Mouse (Mus musculus): ENCODE measurements around the gene Map6.

The Map6 gene

GRCm38 (mm10) chr7:99314565-99314964, 47.3 kb downstream of the Map6 start:
- no peak for DNase-seq (ENCODE audit: low read depth)

DNA sequence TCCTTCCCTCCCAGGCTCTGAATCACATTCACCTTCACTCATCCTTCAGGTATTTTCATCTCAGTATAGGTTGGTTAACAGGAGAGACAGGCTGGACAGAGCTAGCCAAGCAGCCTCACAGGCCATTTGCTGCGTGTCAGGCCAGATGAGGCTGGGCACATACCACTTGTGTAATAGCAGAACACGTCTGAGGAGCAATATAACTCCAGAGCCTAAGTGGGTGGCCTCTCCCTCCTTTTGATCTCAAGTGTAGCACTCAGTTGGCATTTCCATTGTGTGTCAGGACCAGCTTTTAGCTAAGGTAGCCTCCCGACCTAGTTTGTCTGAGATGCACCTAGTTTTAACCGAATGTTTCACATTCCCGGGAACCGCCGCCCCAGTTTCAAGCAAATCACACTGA, 49.0 kb downstream of the Map6 start:
- DNase-seq (ENCODE audit: low read depth) = no peak

- DNase-seq (ENCODE audit: low read depth) = no peak
Observed at GRCm38 (mm10) chr7:99317475-99317874, 50.2 kb downstream of the Map6 start.

GRCm38 (mm10) chr7:99320524-99320923, 53.3 kb downstream of the Map6 start:
- DNase-seq (ENCODE audit: low read depth) = no peak

GRCm38 (mm10) chr7:99322691-99323320, 55.6 kb downstream of the Map6 start:
- DNase-seq (ENCODE audit: low read depth) = no peak

GRCm38 (mm10) chr7:99323321-99323700, 56.1 kb downstream of the Map6 start:
- DNase-seq (ENCODE audit: low read depth) = no peak

GRCm38 (mm10) chr7:99324810-99325209, 57.6 kb downstream of the Map6 start:
- no peak for DNase-seq (ENCODE audit: low read depth)

- DNase-seq (ENCODE audit: low read depth) = no peak
Observed at GRCm38 (mm10) chr7:99326128-99326527, 58.9 kb downstream of the Map6 start.

DNA sequence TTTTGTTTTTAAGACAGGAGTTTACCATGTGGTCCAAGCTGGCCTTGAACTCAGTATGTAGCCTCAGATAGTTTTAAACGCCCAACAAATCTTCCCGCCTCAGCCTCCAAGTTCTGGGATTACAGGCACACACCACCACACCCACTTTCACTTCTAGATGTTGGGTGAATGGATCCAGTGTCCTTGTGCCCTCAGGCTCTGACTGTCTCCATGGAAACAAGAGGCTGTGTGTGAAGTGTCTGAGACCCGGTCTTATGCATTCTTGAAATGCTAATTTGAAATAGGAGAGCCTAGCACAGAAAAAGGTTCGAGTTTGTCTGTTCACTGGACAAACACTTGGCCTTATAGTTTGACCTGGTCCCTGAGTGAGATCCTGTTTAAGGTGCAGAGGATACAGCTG, 61.6 kb downstream of the Map6 start:
- DNase-seq (ENCODE audit: low read depth) = no peak

GRCm38 (mm10) chr7:99330012-99330411, 62.8 kb downstream of the Map6 start:
- DNase-seq (ENCODE audit: low read depth) = no peak

GRCm38 (mm10) chr7:99332774-99333480, 65.7 kb downstream of the Map6 start:
- peak; percentile 25 for DNase-seq (ENCODE audit: low read depth)

DNA sequence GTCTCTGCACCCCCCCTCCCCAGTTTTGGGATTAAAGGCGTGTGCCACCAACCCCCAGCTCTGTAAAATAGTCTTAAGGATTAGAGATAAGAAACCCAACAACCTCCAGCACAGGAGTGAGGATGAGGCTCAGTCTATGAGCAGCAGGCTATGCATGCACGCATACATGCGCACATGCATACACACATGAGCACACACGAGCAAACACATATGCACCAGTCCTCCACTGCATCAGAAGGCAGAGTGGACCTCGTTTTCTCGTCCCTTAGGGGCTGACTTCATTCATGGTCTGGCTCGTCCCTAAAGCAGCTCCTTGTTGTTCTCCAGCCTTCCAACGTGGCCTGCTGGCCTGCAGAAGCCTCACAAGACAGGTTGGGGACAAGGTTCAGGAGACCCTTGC, 73.5 kb downstream of the Map6 start:
- no peak for DNase-seq (ENCODE audit: low read depth)

GRCm38 (mm10) chr7:99343577-99343976, 76.3 kb downstream of the Map6 start:
- DNase-seq (ENCODE audit: low read depth) = no peak

DNA sequence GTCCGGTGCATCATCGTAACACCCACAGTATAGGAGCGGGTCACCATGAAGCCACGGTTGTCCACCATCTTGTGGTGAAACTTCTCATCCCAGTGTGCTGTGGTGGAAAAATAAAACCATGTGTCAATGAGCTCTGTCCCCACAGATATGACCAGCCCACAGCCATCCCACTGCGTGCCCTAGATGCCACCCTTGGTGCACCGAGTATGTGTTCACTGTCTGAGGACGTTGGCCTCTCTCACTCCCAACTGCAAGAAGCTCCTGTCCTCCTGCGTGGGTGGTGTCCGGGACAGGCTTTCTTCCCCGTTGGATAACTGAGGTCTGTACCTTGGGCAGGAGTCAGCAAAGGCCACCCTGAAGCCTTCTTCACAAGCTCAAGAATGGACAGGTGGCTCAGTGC, 80.0 kb downstream of the Map6 start:
- no peak for DNase-seq (ENCODE audit: low read depth)

- no peak for DNase-seq (ENCODE audit: low read depth)
Observed at GRCm38 (mm10) chr7:99348883-99349282, 81.6 kb downstream of the Map6 start.

- DNase-seq (ENCODE audit: low read depth) = no peak
Observed at GRCm38 (mm10) chr7:99349782-99350720, 82.8 kb downstream of the Map6 start.

DNA sequence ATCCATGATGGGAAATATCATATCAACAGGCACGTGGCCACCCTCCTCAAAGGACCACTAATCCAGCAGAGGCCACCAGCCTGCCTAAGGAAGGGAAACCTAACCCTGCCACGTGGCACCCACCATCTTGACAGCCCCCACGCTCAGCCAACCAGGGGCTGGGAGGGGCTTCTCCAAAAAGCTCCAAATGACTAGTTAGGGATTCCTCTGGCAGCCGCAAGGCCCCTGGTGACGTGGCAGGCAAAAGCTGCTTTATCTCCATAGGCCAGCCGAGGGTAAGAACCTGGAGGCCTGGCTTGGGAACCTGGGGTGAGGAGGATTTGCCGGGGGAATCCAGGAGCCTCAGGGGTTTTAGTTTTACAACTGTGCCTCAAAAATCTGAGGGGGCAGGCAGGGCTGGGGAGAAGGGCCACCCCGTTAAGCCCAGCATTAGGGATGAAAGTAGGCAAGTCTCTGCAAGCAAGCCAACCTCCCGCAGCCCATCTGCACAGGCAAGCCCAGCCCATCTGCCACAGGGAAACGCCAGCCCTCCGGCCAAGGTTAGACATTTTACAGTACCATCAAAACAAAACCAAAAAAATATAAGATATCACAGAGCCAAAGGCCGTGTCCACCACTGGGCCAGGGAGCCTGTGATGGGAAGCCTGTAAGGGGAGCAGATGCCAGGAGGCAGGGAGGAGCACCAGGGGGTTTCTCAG, 84.0 kb downstream of the Map6 start:
- DNase-seq (ENCODE audit: low read depth) = no peak

DNA sequence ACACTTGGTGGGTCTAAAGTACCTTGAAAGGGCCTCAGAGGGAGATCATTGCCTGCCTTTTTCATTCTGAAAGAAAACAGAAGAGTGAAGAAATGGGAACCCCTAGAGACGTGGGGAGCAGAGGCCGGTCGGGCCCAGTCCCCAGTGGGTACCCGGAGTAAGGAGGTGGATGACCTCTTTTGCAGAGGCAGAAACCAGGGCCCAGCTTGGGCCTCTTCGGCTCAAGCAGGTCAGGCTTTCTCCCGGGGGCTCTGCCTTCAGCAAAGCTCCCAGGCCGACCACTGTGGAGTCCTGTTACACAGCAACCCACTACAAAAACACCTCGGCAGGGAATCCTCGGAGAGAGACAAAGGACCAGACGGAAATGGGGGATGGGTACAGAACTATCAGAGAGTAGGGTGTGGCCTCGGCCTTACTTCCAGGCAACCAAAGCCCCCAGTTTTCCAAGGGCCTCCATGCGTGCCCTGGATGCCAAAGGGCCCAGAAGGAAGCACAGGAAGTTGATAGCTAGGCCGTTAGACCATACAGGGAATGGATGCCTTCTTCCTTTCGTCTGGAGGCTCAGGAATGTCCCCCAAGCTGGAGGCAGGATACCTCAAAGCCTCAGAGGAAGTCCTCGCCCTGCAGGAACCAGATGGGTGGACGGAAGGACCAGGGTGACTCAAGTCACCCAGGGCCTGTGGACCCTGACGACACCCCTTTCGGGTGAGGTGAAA, 84.7 kb downstream of the Map6 start:
- no peak for DNase-seq (ENCODE audit: low read depth)

DNA sequence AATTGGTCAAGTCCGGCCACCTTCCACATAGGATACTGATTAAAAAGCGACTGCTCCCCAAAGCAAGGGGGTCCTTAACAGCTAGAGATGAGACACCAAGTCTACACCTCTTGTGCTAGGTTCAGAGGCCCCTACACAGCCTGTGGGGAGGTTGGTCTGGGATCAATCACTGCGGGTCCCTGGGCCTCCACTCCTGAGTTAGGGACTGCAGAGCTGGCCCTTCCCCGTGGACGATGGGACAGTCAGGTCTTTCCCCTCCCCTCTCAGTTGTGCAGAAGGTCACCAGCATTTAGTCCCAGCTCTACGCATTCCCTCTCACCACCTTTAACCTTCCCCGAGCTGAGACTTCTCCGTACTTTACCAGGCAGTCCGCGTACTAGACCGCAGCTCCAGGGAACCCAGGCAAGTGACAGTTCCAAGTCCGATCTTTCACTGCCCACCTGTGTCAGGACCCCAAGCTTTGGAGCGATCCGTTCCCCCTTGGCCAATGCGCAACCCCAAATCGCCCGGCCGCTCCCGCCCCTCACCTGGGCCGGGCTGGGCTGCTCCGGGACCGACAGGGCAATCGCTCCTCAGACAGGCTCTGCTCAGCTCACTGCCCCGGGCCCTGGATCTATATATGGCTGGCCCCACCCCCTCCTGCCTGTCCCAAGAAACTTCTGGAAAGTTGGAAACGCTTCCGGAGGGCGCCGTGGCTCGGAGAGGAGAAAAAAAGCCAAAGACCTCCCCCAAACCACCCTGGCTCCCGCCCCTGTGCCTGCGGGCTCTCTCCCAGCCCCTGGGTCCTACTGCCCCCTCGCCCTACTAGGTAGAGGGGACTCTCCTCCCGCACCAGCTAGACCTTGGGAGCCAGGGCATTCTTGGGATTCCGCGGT, 85.5 kb downstream of the Map6 start, which contains the start of gene Serpinh1:
Gene Serpinh1 (minus strand): TSS at position 714 of the 875 bp plus-strand sequence.
- no peak for DNase-seq (ENCODE audit: low read depth)

GRCm38 (mm10) chr7:99355731-99356131, 88.5 kb downstream of the Map6 start:
- DNase-seq (ENCODE audit: low read depth) = no peak
